Mouse (Mus musculus) stomach, postnatal 0 days (tissue): Measurements from ENCODE around the gene Nudt5. TPM values are rescaled to one million over a fixed set of nuclear protein-coding genes. Genes with fewer than 3 reads are reported as not detected.

Experiments
- ATAC-seq: fragments of 200-750 bp; cut with Nextera tagmentation; 2 replicates; pipeline ENCODE4 v1.8.0; 2017; ENCODE audit not compliant: low FRiP score, low TSS enrichment
- DNase-seq: peaks from one replicate; pipeline ENCODE4 v3.0.0-alpha.2; 2016; ENCODE audit warnings: low spot score
- H3K27ac ChIP-seq: fragments of 300-500 bp; sonication (generic); replicated peaks from 2 replicates; pipeline ENCODE4 v1.5.1; 2014; ENCODE audit warnings: mild to moderate bottlenecking, control low read depth
- H3K27me3 ChIP-seq: fragments of 300-500 bp; sonication (generic); 2 replicates; pipeline ENCODE4 v1.6.1; 2014; ENCODE audit warnings: low read length; ENCODE audit not compliant: control insufficient read depth, insufficient read depth
- H3K36me3 ChIP-seq: fragments of 300-500 bp; sonication (generic); 2 replicates; pipeline ENCODE4 v1.6.1; 2014; ENCODE audit warnings: low read length, mixed read lengths; ENCODE audit not compliant: control insufficient read depth, insufficient read depth
- H3K4me1 ChIP-seq: fragments of 300-500 bp; sonication (generic); replicated peaks from 2 replicates; pipeline ENCODE4 v1.6.1; 2014; ENCODE audit warnings: antibody characterized with exemption; ENCODE audit not compliant: control insufficient read depth, insufficient read depth
- H3K4me2 ChIP-seq: fragments of 300-500 bp; sonication (generic); replicated peaks from 2 replicates; pipeline ENCODE4 v1.6.1; 2014; ENCODE audit warnings: low read depth, mild to moderate bottlenecking, control low read depth, moderate library complexity
- H3K4me3 ChIP-seq: fragments of 300-500 bp; sonication (generic); 2 replicates; pipeline ENCODE4 v1.5.1; 2014; ENCODE audit warnings: low read depth, low read length, control low read depth
- H3K9ac ChIP-seq: fragments of 300-500 bp; sonication (generic); 2 replicates; pipeline ENCODE4 v1.6.1; 2014; ENCODE audit warnings: mild to moderate bottlenecking, low read length, control low read depth, mixed read lengths
- H3K9me3 ChIP-seq: fragments of 300-500 bp; sonication (generic); 2 replicates; pipeline ENCODE4 v1.6.1; 2016; ENCODE audit warnings: low read length; ENCODE audit not compliant: control insufficient read depth
- CTCF ChIP-seq: IDR thresholded peaks from 2 replicates; pipeline ENCODE4 v1.5.1; 2016; ENCODE audit warnings: antibody characterized with exemption, low read depth, mild to moderate bottlenecking, moderate library complexity
- EP300 ChIP-seq: optimal IDR thresholded peaks from 2 replicates; pipeline ENCODE3; 2016; ENCODE audit warnings: antibody characterized with exemption
- WGBS: fragments of 180-500 bp; shearing (Covaris S2); extraction: QIAGEN DNeasy Blood & Tissue Kit; methylation state at CpG from one replicate; pipeline ENCODE4 v1.1.7; 2014; 5-methylcytosine and 5-hydroxymethylcytosine counted together
- polyA plus RNA-seq: library from polyadenylated mRNA; unstranded; fragments of >200 nt; fragmentation: Nextera tagmentation; extraction: Ambion mirVana; gene quantifications from 2 replicates; pipeline ENCODE4 v1.2.1, GENCODE M21; 2015

The Nudt5 gene
- polyA plus RNA-seq, 1 experiment from 2014 or later, result 29.1 TPM

GRCm38 (mm10) chr2:5888865-5889264 lies 44.0 kb downstream of the Nudt5 start:
- 78% methylated on average over 5 of the region's 5 CpGs for WGBS
- H3K36me3 ChIP-seq, result peaks cover 10% of the 10 kb centered on the region
- H3K9ac ChIP-seq, result no peak overlapping the region
- H3K27me3 ChIP-seq, result no peaks in the 10 kb centered on the region
- H3K9me3 ChIP-seq, result no peaks in the 10 kb centered on the region
- TF ChIP-seq CTCF (no peak), EP300 (no peak)
- DNase-seq (no peak), ATAC-seq (peak; percentile 92)
- H3K4me2 ChIP-seq, result no peak overlapping the region
- no peak overlapping the region for H3K4me3 ChIP-seq
- no peaks in the 10 kb centered on the region for H3K4me1 ChIP-seq
- 0 out of 2 replicates have a peak overlapping the region, but pooled peaks have one; percentile 50 for H3K27ac ChIP-seq

GRCm38 (mm10) chr2:5889412-5889811 lies 44.6 kb downstream of the Nudt5 start:
- peaks cover 9% of the 10 kb centered on the region for H3K36me3 ChIP-seq
- DNase-seq (no peak), ATAC-seq (no peak)
- no peaks in the 10 kb centered on the region for H3K9me3 ChIP-seq
- no peak overlapping the region for H3K9ac ChIP-seq
- TF ChIP-seq CTCF (no peak), EP300 (no peak)
- 0 out of 2 replicates have a peak overlapping the region, but pooled peaks have one; percentile 31 for H3K27ac ChIP-seq
- no peaks in the 10 kb centered on the region for H3K27me3 ChIP-seq
- no peak overlapping the region for H3K4me2 ChIP-seq
- 46% methylated on average over 2 of the region's 2 CpGs for WGBS
- H3K4me1 ChIP-seq, result no peaks in the 10 kb centered on the region
- no peak overlapping the region for H3K4me3 ChIP-seq

GRCm38 (mm10) chr2:5894296-5894695 lies 49.5 kb downstream of the Nudt5 start:
- DNase-seq (no peak), ATAC-seq (no peak)
- Histone ChIP-seq H3K9me3 (no peaks in the 10 kb centered on the region), H3K4me2 (peak overlapping the region; percentile 84), H3K4me3 (peak overlapping the region; percentile 87), H3K9ac (peak overlapping the region; percentile 95; the same call in 1 of the 2 replicates), H3K27ac (no peak overlapping the region; the same call in 1 of the 2 replicates), H3K27me3 (no peaks in the 10 kb centered on the region), H3K36me3 (no peaks in the 10 kb centered on the region), H3K4me1 (no peaks in the 10 kb centered on the region)
- WGBS, result 14% methylated on average over 11 of the region's 11 CpGs
- TF ChIP-seq CTCF (no peak), EP300 (no peak)

GRCm38 (mm10) chr2:5894843-5895570 lies 50.2 kb downstream of the Nudt5 start, which contains the start of gene Sec61a2:
Gene Sec61a2, minus strand, starts transcription at chr2:5895432.
- Histone ChIP-seq H3K9ac (peak within 1 kb of the TSS; percentile 95), H3K36me3 (no peaks in the 10 kb centered on the region), H3K4me1 (no peaks in the 10 kb centered on the region), H3K27ac (peak within 1 kb of the TSS; percentile 93), H3K4me2 (peak within 1 kb of the TSS; percentile 84), H3K9me3 (no peaks in the 10 kb centered on the region), H3K27me3 (no peaks in the 10 kb centered on the region), H3K4me3 (peak within 1 kb of the TSS; percentile 87)
- TF ChIP-seq CTCF (peak; percentile 30; the same call in 1 of the 2 replicates), EP300 (no peak)
- under 1% methylated on average over 62 of the region's 62 CpGs for WGBS
- peak; percentile 99 for ATAC-seq
- DNase-seq, result peak; percentile 100

- H3K4me3 ChIP-seq, result no peak overlapping the region
- H3K9me3 ChIP-seq, result no peaks in the 10 kb centered on the region
- no peak for ATAC-seq
- H3K27me3 ChIP-seq, result no peaks in the 10 kb centered on the region
- H3K4me1 ChIP-seq, result no peaks in the 10 kb centered on the region
- no peak overlapping the region for H3K4me2 ChIP-seq
- H3K36me3 ChIP-seq, result no peaks in the 10 kb centered on the region
- TF ChIP-seq CTCF (peak; percentile 79), EP300 (no peak)
- 75% methylated on average over 5 of the region's 5 CpGs for WGBS
- H3K27ac ChIP-seq, result no peak overlapping the region
- H3K9ac ChIP-seq, result no peak overlapping the region
- DNase-seq, result peak; percentile 33
These were observed 55.3 kb downstream of the Nudt5 start for GRCm38 (mm10) chr2:5900145-5900544.

GRCm38 (mm10) chr2:5906092-5906491 lies 61.3 kb downstream of the Nudt5 start:
- DNase-seq (no peak), ATAC-seq (no peak)
- H3K36me3 ChIP-seq, result no peaks in the 10 kb centered on the region
- no peaks in the 10 kb centered on the region for H3K4me1 ChIP-seq
- no peak overlapping the region for H3K4me2 ChIP-seq
- no peak overlapping the region for H3K27ac ChIP-seq
- no peak for TF ChIP-seq EP300
- H3K4me3 ChIP-seq, result no peak overlapping the region
- WGBS, result 28% methylated on average over 5 of the region's 5 CpGs
- H3K9ac ChIP-seq, result no peak overlapping the region
- no peaks in the 10 kb centered on the region for H3K27me3 ChIP-seq
- H3K9me3 ChIP-seq, result no peaks in the 10 kb centered on the region
